Mouse (Mus musculus) liver, adult 2 months (tissue): Measurements from ENCODE around the gene Sufu. TPM values are rescaled to one million over a fixed set of nuclear protein-coding genes. Genes with fewer than 3 reads are reported as not detected.

ENCODE experiments used
- DNase-seq: peaks from one replicate; pipeline ENCODE4 v3.0.0-alpha.2; 2011; ENCODE audit warnings: low read depth, low spot score; ENCODE audit errors: extremely low read depth
- H3K27ac ChIP-seq: fragments of 200-500 bp; replicated peaks from 2 replicates; pipeline ENCODE4 v1.5.1; 2012; ENCODE audit warnings: low read depth, mild to moderate bottlenecking, control low read depth, inconsistent platforms, low read length; ENCODE audit not compliant: insufficient read depth
- H3K27me3 ChIP-seq: fragments of 200-500 bp; 2 replicates; pipeline ENCODE4 v1.6.1; 2012; ENCODE audit warnings: mild to moderate bottlenecking, moderate library complexity, low read length, inconsistent platforms; ENCODE audit not compliant: control insufficient read depth, insufficient read depth
- H3K36me3 ChIP-seq: fragments of 200-500 bp; 2 replicates; pipeline ENCODE4 v1.6.1; 2012; ENCODE audit warnings: low read length, inconsistent platforms; ENCODE audit not compliant: control insufficient read depth, insufficient read depth
- H3K4me1 ChIP-seq: fragments of 200-500 bp; 2 replicates; pipeline ENCODE4 v1.6.1; 2011; ENCODE audit warnings: low read length; ENCODE audit not compliant: control insufficient read depth, insufficient read depth
- H3K4me3 ChIP-seq: fragments of 200-500 bp; 2 replicates; pipeline ENCODE4 v1.5.1; 2011; ENCODE audit warnings: low read depth, mild to moderate bottlenecking, control low read depth, low read length, moderate library complexity; ENCODE audit not compliant: insufficient read depth
- H3K79me2 ChIP-seq: fragments of 200-500 bp; 2 replicates; pipeline ENCODE4 v1.6.1; 2012; ENCODE audit warnings: inconsistent platforms, mild to moderate bottlenecking, low read length, moderate library complexity; ENCODE audit not compliant: control insufficient read depth, insufficient read depth
- H3K9ac ChIP-seq: fragments of 200-500 bp; 2 replicates; pipeline ENCODE4 v1.6.1; 2012; ENCODE audit warnings: low read depth, mild to moderate bottlenecking, control low read depth, inconsistent platforms, low read length
- CTCF ChIP-seq: fragments of 200-500 bp; IDR thresholded peaks from 2 replicates; pipeline ENCODE4 v1.5.1; 2011; ENCODE audit warnings: low read depth, low read length, control low read depth
- POLR2A ChIP-seq: fragments of 200-500 bp; IDR thresholded peaks from 2 replicates; pipeline ENCODE4 v1.6.1; 2011; ENCODE audit warnings: low read length, control low read depth; ENCODE audit not compliant: insufficient read depth; ENCODE audit errors: extremely low read depth
- WGBS: fragments of 180-500 bp; shearing (Covaris S2); methylation state at CpG from one replicate; pipeline ENCODE4 v1.1.7; 2018; 5-methylcytosine and 5-hydroxymethylcytosine counted together
- polyA plus RNA-seq: library from polyadenylated mRNA; depleted of rRNA; stranded (reverse); fragments of >200 nt; gene quantifications from 2 replicates; pipeline ENCODE4 v1.2.3, GENCODE M21; 2012
- total RNA-seq: library from RNA; depleted of rRNA; stranded (reverse); fragments of >200 nt; gene quantifications from 2 replicates; pipeline ENCODE4 v1.2.3, GENCODE M21; 2014

Sufu gene
- total and polyA plus RNA-seq, 2 experiments: 1.1 to 3.2 TPM

- H3K4me1 ChIP-seq: peaks cover 2% of the 10 kb centered on the region; the same call in 1 of the 2 replicates
- H3K27ac ChIP-seq: no peak overlapping the region
- WGBS: 85% methylated on average over 24 of the region's 24 CpGs
- H3K27me3 ChIP-seq: no peaks in the 10 kb centered on the region
- 0 out of 2 replicates have a peak, but pooled peaks cover 3% of the 10 kb centered on the region for H3K79me2 ChIP-seq
- no peak overlapping the region for H3K4me3 ChIP-seq
- no peak for TF ChIP-seq CTCF
- no peak for TF ChIP-seq POLR2A
- H3K36me3 ChIP-seq: peaks cover 24% of the 10 kb centered on the region
- no peak for DNase-seq
- no peak overlapping the region for H3K9ac ChIP-seq
Measured at GRCm38 (mm10) chr19:46515287-46515821, 118.7 kb downstream of the Sufu start.

- Histone ChIP-seq H3K4me3 (no peak overlapping the region), H3K27ac (no peak overlapping the region), H3K4me1 (no peaks in the 10 kb centered on the region), H3K9ac (no peak overlapping the region), H3K36me3 (peaks cover 24% of the 10 kb centered on the region), H3K27me3 (no peaks in the 10 kb centered on the region), H3K79me2 (no peaks in the 10 kb centered on the region)
- WGBS: 57% methylated on average over 3 of the region's 3 CpGs
- DNase-seq: no peak
- TF ChIP-seq POLR2A (no peak), CTCF (no peak)
Measured at GRCm38 (mm10) chr19:46516667-46517528, 120.2 kb downstream of the Sufu start.

GRCm38 (mm10) chr19:46517529-46518351 is 121.0 kb downstream of the Sufu start:
- Histone ChIP-seq H3K27me3 (no peaks in the 10 kb centered on the region), H3K79me2 (no peaks in the 10 kb centered on the region), H3K9ac (no peak overlapping the region), H3K4me3 (no peak overlapping the region), H3K36me3 (peaks cover 20% of the 10 kb centered on the region), H3K4me1 (no peaks in the 10 kb centered on the region), H3K27ac (no peak overlapping the region)
- WGBS: 50% methylated on average over 14 of the region's 14 CpGs
- DNase-seq: no peak
- TF ChIP-seq POLR2A: no peak
- TF ChIP-seq CTCF: no peak

GRCm38 (mm10) chr19:46518352-46518787 is 121.7 kb downstream of the Sufu start:
- TF ChIP-seq POLR2A (no peak), CTCF (no peak)
- peaks cover 3% of the 10 kb centered on the region; the same call in 1 of the 2 replicates for H3K4me1 ChIP-seq
- WGBS: 15% methylated on average over 12 of the region's 13 CpGs
- no peaks in the 10 kb centered on the region for H3K79me2 ChIP-seq
- no peak overlapping the region for H3K27ac ChIP-seq
- no peaks in the 10 kb centered on the region for H3K27me3 ChIP-seq
- no peak overlapping the region for H3K4me3 ChIP-seq
- no peak overlapping the region for H3K9ac ChIP-seq
- H3K36me3 ChIP-seq: peaks cover 17% of the 10 kb centered on the region
- DNase-seq: no peak

GRCm38 (mm10) chr19:46518828-46519621 is 122.3 kb downstream of the Sufu start:
- H3K27ac ChIP-seq: no peak overlapping the region
- H3K4me1 ChIP-seq: peaks cover 4% of the 10 kb centered on the region
- H3K9ac ChIP-seq: no peak overlapping the region
- no peaks in the 10 kb centered on the region for H3K79me2 ChIP-seq
- no peaks in the 10 kb centered on the region for H3K27me3 ChIP-seq
- no peak for DNase-seq
- peaks cover 14% of the 10 kb centered on the region for H3K36me3 ChIP-seq
- TF ChIP-seq POLR2A (no peak), CTCF (no peak)
- WGBS: 38% methylated on average over 5 of the region's 5 CpGs
- no peak overlapping the region for H3K4me3 ChIP-seq
